Mouse (Mus musculus) neural tube, embryonic 10.5 days (tissue): ENCODE measurements around the gene C4b.
"Not testable (repeated sequence)": the region's sequence is repeated elsewhere in the genome, so short reads cannot be mapped to it uniquely, and the experiment has no call there.

Experiments
- DNase-seq: peaks from one replicate; pipeline ENCODE4 v3.0.0-alpha.2; 2017; ENCODE audit warnings: low spot score; ENCODE audit errors: extremely low spot score

C4b gene

DNA sequence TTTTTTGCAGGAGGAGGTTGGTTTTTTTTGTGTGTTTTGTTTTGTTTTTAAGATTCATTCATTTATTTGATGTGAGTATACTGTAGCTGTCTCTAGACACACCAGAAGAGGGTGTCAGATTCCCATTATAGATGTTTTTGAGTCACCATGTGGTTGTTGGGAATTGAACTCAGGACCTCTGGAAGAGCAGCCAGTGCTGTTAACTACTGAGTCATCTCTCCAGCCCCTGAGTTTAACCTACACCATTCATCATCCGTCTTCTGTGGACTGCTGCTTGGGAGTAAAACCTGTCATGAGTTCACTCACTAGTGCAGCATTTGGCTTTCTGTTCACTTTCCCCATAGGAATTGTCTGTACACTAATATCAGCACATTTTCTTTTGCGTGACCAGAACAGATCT is 37.2 kb downstream of the C4b start:
- not testable (repeated sequence) for DNase-seq

DNA sequence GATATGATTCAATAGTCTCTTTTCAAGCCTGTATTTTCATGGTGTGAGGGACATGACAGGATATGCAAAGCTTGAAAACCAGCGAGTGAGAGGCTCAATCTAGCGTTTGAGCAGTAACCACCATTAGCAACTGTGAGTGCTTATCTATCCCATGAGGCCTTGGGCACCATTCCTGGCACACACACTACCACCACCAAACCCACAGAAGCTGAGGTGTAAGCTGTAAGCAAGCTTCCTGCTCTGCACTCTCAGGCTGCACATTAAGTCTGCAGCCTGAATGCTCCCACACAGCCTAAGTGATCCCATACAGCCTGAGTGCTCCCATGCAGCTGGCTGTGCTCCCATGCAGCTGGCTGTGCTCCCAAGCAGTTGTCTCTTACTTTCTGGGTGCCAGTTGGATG is 43.0 kb downstream of the C4b start:
- no peak for DNase-seq

DNA sequence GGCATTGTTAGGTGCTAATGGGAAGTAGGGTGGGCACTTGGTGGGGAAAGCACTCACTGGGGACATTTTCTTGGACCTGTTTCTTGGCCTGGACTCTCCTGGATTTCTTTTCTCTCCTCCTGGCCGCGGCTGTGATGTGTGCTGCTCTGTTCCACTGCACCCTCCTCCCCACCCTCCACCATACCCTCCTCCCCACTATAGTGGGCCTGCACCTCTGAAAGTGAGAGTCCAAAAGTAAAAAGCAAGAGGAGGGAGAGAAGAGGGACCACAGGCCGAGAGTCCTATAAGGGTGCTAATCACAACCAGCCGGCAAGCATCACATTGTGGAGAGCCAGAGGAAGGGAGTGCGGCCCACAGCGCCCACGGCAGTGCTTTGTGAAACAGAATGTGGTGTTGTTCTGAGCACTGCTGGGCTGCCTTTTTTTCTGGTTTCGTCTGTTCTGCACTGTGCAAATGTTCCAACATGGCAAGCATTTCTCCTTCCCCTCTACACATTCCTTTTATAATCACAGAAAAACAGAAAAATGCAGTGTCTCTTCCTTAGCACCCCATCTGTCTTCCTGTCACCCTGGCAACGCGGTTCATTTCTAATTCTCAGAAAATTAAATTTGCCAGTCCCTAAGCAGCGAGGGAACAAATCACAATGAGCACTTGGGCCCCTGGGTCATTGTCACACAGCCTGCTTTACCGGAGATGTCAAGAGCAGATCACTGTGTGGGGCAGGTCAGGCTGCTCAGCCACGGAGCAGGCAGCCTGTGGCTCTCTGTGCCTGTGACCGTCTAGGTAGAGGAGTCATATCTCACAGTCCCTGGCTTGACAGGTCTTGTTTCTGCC is 43.9 kb downstream of the C4b start:
- no peak for DNase-seq

DNA sequence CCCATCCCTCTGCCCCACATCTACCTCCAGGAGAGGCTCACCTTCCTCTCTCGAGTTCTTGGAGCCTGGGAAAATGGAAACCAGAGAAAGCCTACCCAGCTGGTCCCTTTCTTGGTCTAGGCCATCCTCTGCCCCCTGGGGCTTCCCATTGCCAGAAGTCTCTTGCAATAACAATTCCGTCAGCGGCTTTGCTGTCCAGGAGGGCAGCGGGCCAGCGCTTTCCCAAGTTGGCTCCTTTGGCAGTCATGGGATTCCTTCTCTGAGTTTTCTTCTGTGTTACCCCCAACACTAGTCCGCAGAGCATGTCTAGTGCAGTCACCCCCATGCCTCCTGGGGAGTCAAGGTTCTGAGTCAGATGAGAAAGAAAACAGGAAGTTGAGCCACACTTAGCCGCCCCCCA is 50.8 kb downstream of the C4b start:
- DNase-seq = no peak

DNA sequence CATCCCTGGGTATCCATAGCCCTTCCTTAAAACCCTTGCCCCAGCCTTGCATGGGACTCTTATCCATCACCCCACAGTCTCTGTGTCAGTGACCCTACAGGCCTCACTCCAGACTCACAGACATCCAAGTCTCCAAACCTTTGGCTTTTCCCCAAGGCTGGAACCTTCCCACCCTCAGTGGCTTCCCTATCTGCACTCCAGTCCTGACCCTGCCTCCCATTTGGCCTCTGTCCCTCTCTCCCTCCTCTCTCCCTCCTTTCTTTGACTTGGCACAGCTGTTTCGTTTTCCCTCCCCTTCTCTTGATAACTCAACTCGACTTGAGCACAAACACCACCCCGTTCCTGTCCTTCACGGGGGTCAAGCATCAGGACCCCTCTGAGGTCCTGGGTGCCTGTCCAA is 53.2 kb downstream of the C4b start:
- DNase-seq = no peak

DNA sequence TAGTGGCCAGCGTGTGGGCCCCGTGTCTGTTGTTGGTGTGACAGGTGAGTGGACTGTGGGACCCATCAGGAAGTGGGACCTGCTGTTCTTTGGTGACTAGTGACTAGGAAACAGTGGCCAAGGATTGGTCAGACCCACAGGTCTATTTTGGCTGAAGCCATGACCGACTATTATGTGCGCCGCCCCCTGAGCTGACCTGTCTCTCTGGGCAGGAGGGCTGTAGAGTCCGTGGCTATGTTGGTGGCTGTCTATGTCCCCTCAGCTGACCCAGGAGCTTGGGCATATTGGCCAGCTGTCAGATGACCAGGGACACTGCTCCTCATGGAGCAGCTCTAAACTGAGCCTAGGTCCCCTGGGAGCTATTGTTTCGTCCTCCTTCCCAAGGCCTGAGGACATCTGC is 54.8 kb downstream of the C4b start:
- DNase-seq = no peak

DNA sequence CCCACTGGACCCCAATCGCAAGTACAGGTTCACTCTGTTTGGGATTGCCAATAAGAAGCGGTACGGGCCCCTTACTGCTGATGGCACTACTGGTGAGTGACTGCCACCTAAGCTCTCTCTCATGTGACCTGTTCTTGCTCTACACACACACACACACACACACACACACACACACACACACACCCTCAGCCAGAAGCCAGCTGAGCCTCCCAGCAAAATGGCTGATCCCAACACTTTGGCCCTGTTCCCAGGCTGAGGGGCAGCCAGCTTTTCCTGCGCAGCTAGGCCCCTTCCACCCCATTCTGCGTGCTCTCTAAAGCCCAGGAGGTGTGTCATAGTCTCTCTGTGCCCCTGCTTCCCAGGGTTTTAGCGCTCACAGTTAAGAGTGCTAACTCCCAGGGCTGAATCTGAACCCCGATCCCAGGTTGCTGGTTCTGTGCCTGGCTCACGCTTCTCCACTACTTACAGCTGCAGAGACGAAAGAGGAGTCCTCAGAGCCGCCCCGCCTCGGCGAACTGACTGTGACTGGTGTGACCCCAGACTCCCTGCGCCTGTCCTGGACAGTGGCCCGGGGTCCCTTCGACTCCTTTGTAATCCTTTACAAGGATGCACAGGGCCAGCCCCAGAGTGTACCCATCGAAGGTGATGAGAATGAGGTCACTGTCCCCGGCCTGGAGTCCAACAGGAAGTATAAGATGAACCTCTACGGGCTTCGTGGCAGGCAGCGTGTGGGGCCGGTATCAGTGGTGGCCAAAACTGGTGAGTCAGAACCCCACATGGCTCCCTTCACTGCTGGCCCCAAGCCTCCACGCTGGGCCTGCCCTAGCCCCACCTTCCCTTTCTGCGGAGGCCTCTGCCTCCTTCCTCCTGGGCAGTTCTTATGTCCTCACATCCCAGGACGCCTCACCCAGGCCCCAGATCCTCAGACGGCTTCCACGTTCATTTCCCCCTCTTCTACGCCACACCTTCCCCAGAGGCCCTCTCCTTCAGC is 58.3 kb downstream of the C4b start:
- DNase-seq = no peak

DNA sequence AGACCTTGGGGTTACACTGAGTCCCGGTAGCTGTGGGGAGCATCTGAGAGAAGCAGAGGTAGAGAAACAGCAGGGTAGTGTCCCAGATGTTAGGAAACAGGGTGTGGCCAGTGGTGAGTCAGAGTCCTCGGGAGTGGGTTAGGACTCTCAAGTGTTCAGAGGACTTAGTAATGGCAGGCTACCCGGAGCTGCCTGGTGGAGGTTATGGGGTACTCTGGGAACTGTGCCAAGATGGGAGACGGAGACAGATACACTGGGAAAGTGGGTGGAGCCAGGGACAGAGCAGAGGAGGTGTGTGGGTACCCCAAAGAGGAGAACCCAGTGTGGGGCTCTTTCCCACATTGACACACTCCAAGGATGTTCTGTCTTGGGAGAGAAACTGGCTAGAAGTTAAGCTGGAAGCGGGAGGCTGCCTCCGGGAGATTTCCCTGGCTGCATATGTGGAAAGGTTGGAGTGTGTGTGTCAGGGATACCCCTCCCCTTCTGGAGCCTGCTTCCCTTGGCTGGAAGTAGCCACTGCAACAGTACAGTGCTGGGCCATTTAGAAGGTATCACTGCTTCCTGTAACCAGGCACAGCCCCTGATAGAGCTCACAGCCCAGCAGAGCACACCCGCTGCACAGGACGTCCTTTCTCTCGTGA is 59.3 kb downstream of the C4b start:
- DNase-seq = no peak

DNA sequence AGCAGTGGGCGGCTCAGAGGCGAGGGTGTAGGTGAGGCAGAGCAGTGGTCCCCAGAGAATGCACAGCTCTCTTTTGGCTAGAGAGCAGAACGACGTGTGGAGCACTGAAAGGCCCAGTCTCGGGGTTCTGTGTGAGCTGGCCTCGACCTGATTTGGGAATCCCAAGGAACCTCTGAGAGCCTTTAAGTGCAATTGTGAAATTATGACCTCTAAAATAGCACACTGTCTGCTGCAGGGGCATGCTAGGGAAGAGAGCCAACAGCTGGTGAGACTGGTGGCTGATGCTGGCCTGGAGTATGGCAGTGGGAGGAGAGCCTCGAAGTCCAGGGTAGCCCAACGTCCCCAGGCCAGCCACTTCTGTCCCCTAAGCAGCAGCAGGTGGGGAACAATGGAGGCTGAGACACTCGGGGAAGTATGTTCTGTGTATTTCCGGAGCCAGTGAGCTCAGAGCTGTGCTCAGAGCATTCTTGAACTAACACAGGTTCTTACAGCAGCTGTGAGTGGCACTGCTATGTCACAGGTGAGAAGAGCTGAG is 59.9 kb downstream of the C4b start:
- no peak for DNase-seq

DNA sequence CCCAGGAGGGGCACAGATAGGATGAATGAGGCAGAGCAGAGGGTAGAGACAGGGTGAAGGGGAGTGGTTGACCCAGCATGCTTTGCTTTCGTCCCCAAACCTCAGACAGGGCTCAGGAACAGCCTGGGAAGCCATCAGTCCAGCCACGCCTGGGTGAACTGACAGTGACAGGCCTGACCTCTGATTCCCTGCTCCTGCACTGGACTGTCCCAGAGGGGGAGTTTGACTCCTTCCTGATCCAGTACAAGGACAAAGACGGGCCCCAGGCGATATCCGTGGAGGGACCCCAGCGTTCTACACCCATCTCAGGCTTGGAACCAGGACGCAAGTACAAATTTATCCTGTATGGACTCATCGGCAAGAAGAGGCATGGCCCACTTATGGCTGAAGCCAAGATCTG is 60.5 kb downstream of the C4b start:
- no peak for DNase-seq

DNA sequence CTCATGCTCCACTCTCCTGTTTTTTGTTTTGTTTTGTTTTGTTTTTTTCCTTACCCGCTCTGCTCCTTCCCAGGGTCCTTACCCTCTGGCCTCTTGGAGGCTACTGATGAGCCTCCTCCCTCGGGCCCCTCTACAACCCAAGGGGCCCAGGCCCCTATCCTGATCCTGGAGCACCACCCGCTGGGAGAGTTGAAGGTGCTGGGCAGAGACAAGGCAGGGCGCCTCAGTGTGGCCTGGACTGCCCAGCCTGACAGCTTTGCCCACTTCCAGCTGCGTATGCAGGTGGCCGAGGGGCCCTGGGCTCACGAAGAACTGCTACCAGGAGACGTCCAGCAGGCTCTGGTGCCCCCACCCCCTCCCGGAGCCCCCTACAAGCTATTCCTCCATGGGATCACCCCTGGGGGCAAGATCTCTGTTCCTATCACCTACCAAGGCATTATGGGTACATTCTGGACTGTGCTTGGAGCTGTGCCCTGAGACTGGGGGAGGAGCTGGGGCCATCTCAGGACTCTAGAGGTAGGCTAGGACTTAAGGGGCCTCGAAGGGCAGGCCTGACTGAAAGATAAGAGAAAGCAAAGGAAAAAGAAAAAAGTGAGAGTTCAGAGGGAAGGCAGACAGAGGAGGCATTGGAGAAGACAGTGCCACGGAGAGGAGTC is 61.7 kb downstream of the C4b start:
- DNase-seq = no peak

DNA sequence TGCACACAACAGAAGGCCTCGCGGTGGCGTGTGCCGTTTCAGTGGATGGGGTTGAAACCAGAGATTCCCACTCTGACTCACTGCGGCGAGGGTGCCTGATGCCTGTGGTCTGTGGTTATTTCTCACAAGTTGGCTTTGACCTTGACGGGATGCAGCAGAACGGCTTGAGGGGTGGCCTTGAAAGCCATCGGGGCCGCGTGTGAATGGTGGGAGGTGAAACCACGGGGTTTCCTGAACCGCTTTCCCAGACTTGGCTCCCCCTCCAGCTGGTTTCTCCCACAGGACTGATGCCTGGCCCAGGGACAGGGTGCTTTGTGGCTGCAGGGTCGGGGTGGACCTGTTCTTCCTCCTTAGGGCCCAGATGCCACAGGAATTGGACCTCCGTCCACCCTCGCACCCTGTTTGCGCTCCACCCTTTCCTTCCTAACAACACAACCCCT is 62.5 kb downstream of the C4b start:
- DNase-seq = no peak

DNA sequence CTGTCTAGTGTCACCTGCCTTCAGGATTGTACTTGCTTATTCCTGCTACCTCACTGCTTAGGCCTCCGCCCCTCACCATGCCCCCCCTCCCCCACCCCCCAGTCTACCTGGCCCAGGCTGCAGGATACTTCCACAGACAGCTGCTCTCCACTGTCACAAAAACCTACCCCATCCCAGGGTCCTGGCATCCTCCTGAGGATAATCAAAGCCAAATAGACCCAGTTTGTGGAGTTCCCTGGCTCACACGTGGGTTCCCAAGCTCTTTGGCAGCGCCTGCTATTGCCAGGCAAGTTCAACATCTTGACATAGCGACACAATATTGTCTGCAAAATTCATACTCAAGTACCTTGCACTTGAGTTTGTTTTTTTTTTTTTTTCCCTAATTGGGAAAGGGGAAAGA is 63.1 kb downstream of the C4b start:
- DNase-seq = no peak

DNA sequence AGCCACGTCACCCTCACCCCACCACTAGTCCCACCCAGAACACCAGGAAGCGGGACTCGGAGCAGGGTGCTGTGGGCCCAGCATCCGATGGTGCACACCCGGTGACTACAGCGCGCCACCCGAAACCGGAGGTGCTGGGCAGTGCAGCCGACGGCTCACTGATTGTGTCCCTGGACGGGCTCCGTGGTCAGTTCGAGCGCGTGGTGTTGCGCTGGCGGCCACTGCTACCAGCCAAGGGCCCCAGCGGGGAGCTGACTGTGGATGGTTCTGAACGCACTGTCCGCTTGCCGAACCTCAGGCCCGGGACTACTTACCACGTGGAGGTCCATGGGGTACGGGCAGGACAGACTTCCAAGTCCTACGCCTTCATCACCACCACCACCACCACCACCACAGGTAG is 63.5 kb downstream of the C4b start:
- no peak for DNase-seq
